Mouse (Mus musculus) retina, postnatal 7 days (tissue): ENCODE data around the gene Slc9a3.

Source experiments
- DNase-seq: peaks from one replicate; pipeline ENCODE4 v3.0.0-alpha.2; 2012; ENCODE audit warnings: low read depth, low spot score

The Slc9a3 gene

GRCm38 (mm10) chr13:74145983-74146622 lies 24.8 kb downstream of the Slc9a3 start:
- no peak for DNase-seq

- no peak for DNase-seq
Measured at GRCm38 (mm10) chr13:74147327-74147726, 26.1 kb downstream of the Slc9a3 start.

- peak; percentile 24 for DNase-seq
Measured at GRCm38 (mm10) chr13:74166348-74167056, 45.2 kb downstream of the Slc9a3 start.

GRCm38 (mm10) chr13:74167057-74167413 lies 45.8 kb downstream of the Slc9a3 start:
- no peak for DNase-seq

GRCm38 (mm10) chr13:74167492-74167891 lies 46.2 kb downstream of the Slc9a3 start:
- DNase-seq = no peak

- DNase-seq = no peak
Measured at GRCm38 (mm10) chr13:74169446-74170164, 48.3 kb downstream of the Slc9a3 start.

- DNase-seq = no peak
Measured at GRCm38 (mm10) chr13:74172036-74172435, 50.8 kb downstream of the Slc9a3 start.

- no peak for DNase-seq
Measured at GRCm38 (mm10) chr13:74183011-74183695, 61.9 kb downstream of the Slc9a3 start.

- peak; percentile 27 for DNase-seq
Measured at GRCm38 (mm10) chr13:74192613-74193012, 71.4 kb downstream of the Slc9a3 start.

GRCm38 (mm10) chr13:74196451-74196850 lies 75.2 kb downstream of the Slc9a3 start:
- no peak for DNase-seq

GRCm38 (mm10) chr13:74208317-74208985 lies 87.2 kb downstream of the Slc9a3 start, which contains the start of gene Exoc3:
Exoc3 (minus strand) TSS chr13:74208732.
- peak; percentile 84 for DNase-seq

- DNase-seq = no peak
Measured at GRCm38 (mm10) chr13:74208986-74209345, 87.7 kb downstream of the Slc9a3 start.

- no peak for DNase-seq
Measured at GRCm38 (mm10) chr13:74218441-74218840, 97.2 kb downstream of the Slc9a3 start.
